18 mouse cellular contexts compared by ENCODE assay signal in genomic region chr8:70426300-70426907, GRCm38 (mm10). TPM values are rescaled to one million over a fixed set of nuclear protein-coding genes. Genes with fewer than 3 reads are reported as not detected.
A peak's percentile ranks its signal among the peaks of the same experiment; 100 is the strongest.
DNase-seq lines count a peak whose midpoint lies in the region; ATAC-seq and TF ChIP-seq lines count a peak whose summit lies in the region.
"Had no signal": no experiment of that assay in that cellular context is flagged by ENCODE, and none has a peak within 500 bp of the region (broad histone marks: within the 10 kb centered on the region; RNA-seq: fewer than 3 reads in every experiment).

No protein-coding gene starts in this region.

- no peak overlapping the region for H3K9ac ChIP-seq in CH12.LX (ENCODE audit: insufficient read depth, low read depth)
- no peak overlapping the region for H3K9ac ChIP-seq in forebrain, embryonic 12.5 days
- H3K9ac ChIP-seq: embryonic facial prominence, embryonic 12.5 days had no signal

- H3K4me1 ChIP-seq in CH12.LX (ENCODE audit: control insufficient read depth in 1 of 2, insufficient read depth in 2 of 2), result peaks cover 0 to 13% of the 10 kb centered on the region in 2 experiments; a peak in 3 of 4 replicates
- no peaks in the 10 kb centered on the region for H3K4me1 ChIP-seq in forebrain, embryonic 12.5 days
- H3K4me1 ChIP-seq: embryonic facial prominence, embryonic 12.5 days had no signal

- no peaks in the 10 kb centered on the region for H3K27me3 ChIP-seq in CH12.LX (replicated peaks)
- no peaks in the 10 kb centered on the region for H3K27me3 ChIP-seq in forebrain, embryonic 12.5 days
- H3K27me3 ChIP-seq: embryonic facial prominence, embryonic 12.5 days had no signal

- in situ Hi-C loops in CH12.LX (cut with MboI; ENCODE audit: low pct_ligation_motif_present, low pct_unique_long_range_greater_than_20kb, low sequenced_read_pairs), result no loop called here

- intact Hi-C loops in gastrocnemius, postnatal 14 days (cut with DNase I; ENCODE audit: low total_unique reads), result no loop called here

- peak; percentile 16 for DNase-seq in lung, postnatal 36 days
- DNase-seq in lung, postnatal 14 days, result no peak
- peak; percentile 46 for DNase-seq in CH12.LX (ENCODE audit: extremely low read depth)
- peak; percentile 28 for DNase-seq in c-Kit-positive CD71-negative TER-119-negative erythroid progenitor cells, embryonic 14.5 days (ENCODE audit: low read depth)
- DNase-seq in gastrocnemius, postnatal 14 days, result no peak
- DNase-seq in gastrocnemius, postnatal 25 days, result no peak
- DNase-seq: adrenal gland, postnatal 10 days; cerebellum, postnatal 25 days; heart, adult 2 months; layer of hippocampus, adult 9-11 months; left cerebral cortex, postnatal 4 days; lung, adult 2 months; midbrain, embryonic 14.5 days had no signal

- no peak overlapping the region for H3K27ac ChIP-seq in CH12.LX (ENCODE audit: insufficient read depth, low read depth)
- H3K27ac ChIP-seq in forebrain, embryonic 12.5 days, result no peak overlapping the region
- H3K27ac ChIP-seq: embryonic facial prominence, embryonic 12.5 days; forebrain, embryonic 10.5 days; heart, adult 2 months had no signal

- H3K79me2 ChIP-seq in CH12.LX (replicated peaks; ENCODE audit: control insufficient read depth, extremely low read depth, insufficient read depth, poor library complexity, severe bottlenecking), result no peaks in the 10 kb centered on the region

- H3K9me3 ChIP-seq in CH12.LX (replicated peaks; ENCODE audit: low read length), result no peaks in the 10 kb centered on the region
- no peaks in the 10 kb centered on the region for H3K9me3 ChIP-seq in forebrain, embryonic 12.5 days
- H3K9me3 ChIP-seq: embryonic facial prominence, embryonic 12.5 days; forebrain, embryonic 10.5 days had no signal

- 84% methylated on average over 2 of the region's 2 CpGs for WGBS in forebrain, embryonic 12.5 days

- peaks cover 0 to 42% of the 10 kb centered on the region in 2 experiments for H3K36me3 ChIP-seq in CH12.LX (replicated peaks in 1 of 2; ENCODE audit: control insufficient read depth in 1 of 2, insufficient read depth in 1 of 2, low read length in 1 of 2)
- no peaks in the 10 kb centered on the region for H3K36me3 ChIP-seq in forebrain, embryonic 12.5 days (replicated peaks)
- H3K36me3 ChIP-seq: forebrain, embryonic 10.5 days had no signal

- peak; percentile 80 for ATAC-seq in megakaryocyte, adult 5-6 weeks (ENCODE audit: poor library complexity, severe bottlenecking)
- ATAC-seq in forebrain, embryonic 12.5 days (ENCODE audit: low FRiP score), result no peak
- ATAC-seq: inflammation-experienced regulatory T-cells, adult 6 months had no signal

- H3K4me3 ChIP-seq in CH12.LX (replicated peaks in 1 of 3; ENCODE audit: low read depth in 2 of 3, low read length in 2 of 3, poor library complexity in 1 of 3), result no peak overlapping the region
- no peak overlapping the region for H3K4me3 ChIP-seq in forebrain, embryonic 12.5 days (replicated peaks)
- H3K4me3 ChIP-seq: embryonic facial prominence, embryonic 12.5 days; forebrain, embryonic 10.5 days; heart, adult 2 months had no signal

- H3K4me2 ChIP-seq in CH12.LX (ENCODE audit: insufficient read depth, low read depth, poor library complexity, severe bottlenecking), result no peak overlapping the region
- H3K4me2 ChIP-seq in forebrain, embryonic 12.5 days, result no peak overlapping the region
- H3K4me2 ChIP-seq: embryonic facial prominence, embryonic 12.5 days had no signal

- no peak for TF ChIP-seq RAD21 in CH12.LX (IDR thresholded peaks at IDR 0.05; ENCODE audit: low read depth, low read length)

- no peak for TF ChIP-seq POLR2A in CH12.LX (IDR thresholded peaks at IDR 0.05; ENCODE audit: low read depth, low read length)

- TF ChIP-seq EP300 in CH12.LX (IDR thresholded peaks at IDR 0.05; ENCODE audit: low read length), result no peak

- dilution Hi-C loops in CH12.LX (cut with MboI; ENCODE audit: extremely low pct_ligation_motif_present, extremely low pct_unique_long_range_greater_than_20kb, low sequenced_read_pairs), result no loop called here

- TF ChIP-seq CTCF in CH12.LX (conservative IDR thresholded peaks at IDR 0.05 in 1 of 2, IDR thresholded peaks at IDR 0.05 in 1 of 2; ENCODE audit: low read depth in 2 of 2, low read length in 2 of 2), result no peak

TF ChIP-seq in CH12.LX, 34 proteins besides CTCF, POLR2A, EP300 and RAD21:
- TF ChIP-seq ZMIZ1 (IDR thresholded peaks at IDR 0.05; ENCODE audit: low read depth, low read length) (no peak), RCOR1 (conservative IDR thresholded peaks at IDR 0.05; ENCODE audit: low read depth, low read length) (no peak), CHD2 (IDR thresholded peaks at IDR 0.05; ENCODE audit: low read length) (no peak), POLR2AphosphoS2 (IDR thresholded peaks at IDR 0.05; ENCODE audit: low read depth, low read length) (no peak), NELFE (IDR thresholded peaks at IDR 0.05; ENCODE audit: low read depth, low read length) (no peak), HCFC1 (IDR thresholded peaks at IDR 0.05; ENCODE audit: low read depth, low read length) (no peak), SMC3 (IDR thresholded peaks at IDR 0.05; ENCODE audit: low read depth, low read length) (no peak), MYC (IDR thresholded peaks at IDR 0.05; ENCODE audit: low read depth, low read length) (no peak), IRF4 (IDR thresholded peaks at IDR 0.05; ENCODE audit: low read depth, low read length) (no peak), MEF2A (IDR thresholded peaks at IDR 0.05; ENCODE audit: borderline replicate concordance, low read depth, low read length) (no peak), MAFK (IDR thresholded peaks at IDR 0.05; ENCODE audit: insufficient replicate concordance, low read length) (no peak), MAZ (IDR thresholded peaks at IDR 0.05; ENCODE audit: low read depth, low read length) (no peak), TCF12 (IDR thresholded peaks at IDR 0.05; ENCODE audit: low read depth, low read length) (no peak), ETS1 (conservative IDR thresholded peaks at IDR 0.05; ENCODE audit: low read depth, low read length) (no peak), ELF1 (IDR thresholded peaks at IDR 0.05; ENCODE audit: low read depth, low read length) (no peak), JUN (IDR thresholded peaks at IDR 0.05; ENCODE audit: insufficient read depth, low read depth, low read length) (no peak), MAX (IDR thresholded peaks at IDR 0.05; ENCODE audit: low read length) (no peak; the same call in 1 of the 2 replicates), KAT2A (IDR thresholded peaks at IDR 0.05; ENCODE audit: insufficient replicate concordance, low read length) (no peak), UBTF (IDR thresholded peaks at IDR 0.05; ENCODE audit: low read depth, low read length) (no peak)
TF ChIP-seq in CH12.LX: peak in this region for 0.

RNA-seq across cellular contexts. Expression of gene Crtc1, which starts 13.0 kb away (rescaled TPM):
- total RNA-seq in CH12.LX (2012; rRNA removed) (1.8 and 2.0 TPM in 2 replicates), CH12.LX (2014; rRNA removed) (1.3 and 2.2 TPM in 2 replicates)
- polyA plus RNA-seq in CH12.LX (2012; ENCODE audit: insufficient read length, low read depth), result 8.2 and 8.6 TPM in 2 replicates
- 2.7 and 3.9 TPM in 2 replicates for total RNA-seq in megakaryocyte, adult 5-6 weeks (2015)
- 2.2 TPM in 2 replicates for total RNA-seq in megakaryocyte, adult 5-6 weeks (2017)
- 18.3 and 22.0 TPM in 2 replicates for polyA plus RNA-seq in forebrain, embryonic 12.5 days (2016; fragmentation: Nextera tagmentation; extraction: Ambion mirVana)
- 1 to 10 TPM; 6.4 to 7.4 TPM for total RNA-seq in gastrocnemius, postnatal 14 days (2021)
- total RNA-seq in gastrocnemius, postnatal 25 days (2021), result 1 to 10 TPM; 6.1 to 6.4 TPM

RNA-seq across cellular contexts. Expression of gene Klhl26, which starts 50.4 kb away (rescaled TPM):
- total RNA-seq in CH12.LX (2012; rRNA removed) (10.2 and 15.6 TPM in 2 replicates), CH12.LX (2014; rRNA removed) (3.7 and 4.7 TPM in 2 replicates)
- 4.9 and 6.0 TPM in 2 replicates for polyA plus RNA-seq in CH12.LX (2012; ENCODE audit: insufficient read length, low read depth)
- total RNA-seq in megakaryocyte, adult 5-6 weeks (2015), result 1.6 and 2.4 TPM in 2 replicates
- total RNA-seq in megakaryocyte, adult 5-6 weeks (2017), result 3.6 and 5.4 TPM in 2 replicates
- 18.3 and 18.6 TPM in 2 replicates for polyA plus RNA-seq in forebrain, embryonic 12.5 days (2016; fragmentation: Nextera tagmentation; extraction: Ambion mirVana)
- 1 to 10 TPM; 5.4 TPM for total RNA-seq in gastrocnemius, postnatal 14 days (2021)
- 1 to 10 TPM; 4.9 to 6.1 TPM for total RNA-seq in gastrocnemius, postnatal 25 days (2021)

RNA-seq across cellular contexts. Expression of gene Comp, which starts 53.0 kb away (rescaled TPM):
- 0.08 and 0.13 TPM in 2 replicates for total RNA-seq in CH12.LX (2012; rRNA removed)
- total RNA-seq in CH12.LX (2014; rRNA removed), result not detected in 2 replicates
- polyA plus RNA-seq in CH12.LX (2012; ENCODE audit: insufficient read length, low read depth), result 0.16 TPM in 1 of 2 replicates, not detected in the other
- total RNA-seq in megakaryocyte, adult 5-6 weeks (2015), result not detected in 2 replicates
- 0.12 TPM in 1 of 2 replicates, not detected in the other for total RNA-seq in megakaryocyte, adult 5-6 weeks (2017)
- 0.08 and 0.34 TPM in 2 replicates for polyA plus RNA-seq in forebrain, embryonic 12.5 days (2016; fragmentation: Nextera tagmentation; extraction: Ambion mirVana)
- 10 to 100 TPM; 18.6 to 19.6 TPM for total RNA-seq in gastrocnemius, postnatal 14 days (2021)
- total RNA-seq in gastrocnemius, postnatal 25 days (2021), result 10 to 100 TPM in 1 of 2 experiments, 1 to 10 TPM in 1; 5.9 to 14.7 TPM

Comparison
In these comparisons a context has a peak if more than half of its experiments do, and no peak if none do; other contexts are left out.
1. DNase-seq: peak in lung, postnatal 36 days (single experiment), CH12.LX (single experiment) and c-Kit-positive CD71-negative TER-119-negative erythroid progenitor cells, embryonic 14.5 days (single experiment); none in lung, postnatal 14 days (single experiment), gastrocnemius, postnatal 14 days (single experiment) and gastrocnemius, postnatal 25 days (single experiment).
2. RNA of gene Comp, which starts 53.0 kb away (total RNA-seq): 18.6 to 19.6 TPM in gastrocnemius, postnatal 14 days and 5.9 to 14.7 TPM in gastrocnemius, postnatal 25 days; 0.08 to 0.13 TPM in CH12.LX and 0.12 TPM in megakaryocyte, adult 5-6 weeks; every median in the first group is over 4 times any median in the second.